Mouse (Mus musculus): ENCODE results near the gene Glb1l2. TPM values are rescaled to one million over a fixed set of nuclear protein-coding genes. Genes with fewer than 3 reads are reported as not detected.

The Glb1l2 gene
- polyA plus RNA-seq (2015; fragmentation: Illumina TruSeq; extraction: RNeasy Lipid Tissue Mini Kit (QIAGEN cat#74804); ENCODE audit: low read depth, low replicate concordance) = 0.70 TPM

DNA sequence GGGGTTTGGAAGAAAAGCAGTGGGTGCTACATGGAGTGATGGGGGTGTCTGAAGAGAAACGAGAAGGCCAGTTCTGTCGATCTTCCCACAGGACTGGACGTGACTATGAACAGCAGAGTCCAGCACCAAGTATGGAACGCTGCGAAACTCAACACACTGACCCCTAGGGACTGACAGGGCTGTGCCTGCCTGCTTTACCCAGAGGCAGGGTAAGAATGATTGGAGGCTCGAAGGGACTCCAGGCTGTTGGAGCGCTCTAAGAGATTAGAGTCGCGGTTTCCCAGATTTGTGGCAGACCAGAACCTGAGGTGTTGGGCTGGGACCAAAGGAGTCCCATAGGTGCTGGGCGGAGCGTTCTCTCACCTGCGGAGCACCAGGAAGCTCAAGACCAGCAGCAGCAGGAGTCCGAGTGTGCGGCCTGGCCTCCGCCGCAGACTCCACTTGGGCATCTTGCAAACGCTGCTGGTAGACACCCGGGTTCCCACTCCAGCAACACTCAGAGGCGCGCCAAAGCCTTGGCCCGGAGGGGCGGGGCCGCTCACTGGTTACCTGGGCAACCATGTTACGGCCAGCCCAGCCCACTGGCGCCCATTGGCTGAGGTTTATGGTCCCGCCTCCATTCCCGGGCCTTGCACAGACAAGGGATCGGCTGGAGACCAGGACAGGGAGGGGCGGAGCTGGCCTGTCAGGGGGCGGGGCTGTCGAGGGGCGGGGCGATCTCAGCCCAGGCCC lies at the start of gene Glb1l2:
Gene Glb1l2, minus strand, starts transcription at position 534 of the 732 bp plus-strand sequence.

DNA sequence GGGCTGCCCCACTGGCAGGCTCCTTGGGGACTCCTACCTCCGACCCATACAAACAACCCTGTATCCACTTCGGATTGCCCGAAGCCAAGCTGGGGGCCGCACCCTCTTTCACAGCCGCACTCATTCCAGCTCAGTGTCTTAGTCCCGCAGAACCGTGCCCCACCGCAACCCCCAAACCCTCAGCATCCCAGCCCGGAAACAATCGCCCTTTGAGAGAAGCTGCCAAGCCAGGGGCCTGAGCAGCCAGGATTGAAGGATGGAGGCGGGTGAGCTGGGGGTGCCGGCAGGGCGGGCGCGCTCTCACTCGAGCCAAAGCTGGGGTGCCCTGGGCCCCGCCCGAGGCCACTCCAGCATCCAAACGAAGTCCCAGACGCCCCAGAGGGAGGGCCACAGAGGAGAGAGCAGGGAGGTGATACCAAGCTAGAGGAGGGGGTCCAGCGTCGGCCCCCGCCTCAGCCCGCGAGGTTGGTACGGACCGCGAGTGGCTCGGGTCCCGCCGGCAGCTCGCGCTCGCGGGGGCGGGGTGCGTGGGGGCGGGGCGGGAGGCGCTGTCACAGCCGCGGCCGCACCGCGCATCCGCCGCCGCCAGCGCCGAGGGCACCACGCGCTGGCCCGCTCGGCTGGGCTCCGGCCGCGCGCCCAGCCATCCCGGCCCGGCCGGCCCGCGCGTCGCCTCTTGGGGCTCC lies 72.9 kb downstream of the Glb1l2 start, which contains the start of gene B3gat1:
Gene B3gat1, plus strand, starts transcription at position 523 of the 686 bp plus-strand sequence.

Other genes starting within 250 kb of the Glb1l2 start
- 132 TPM for gene B3gat1, start 72.7 kb downstream of the Glb1l2 start, polyA plus RNA-seq (2015; fragmentation: Illumina TruSeq; extraction: RNeasy Lipid Tissue Mini Kit (QIAGEN cat#74804); ENCODE audit: low read depth, low replicate concordance)
- gene Glb1l3, start 54.4 kb upstream of the Glb1l2 start, polyA plus RNA-seq (2015; fragmentation: Illumina TruSeq; extraction: RNeasy Lipid Tissue Mini Kit (QIAGEN cat#74804); ENCODE audit: low read depth, low replicate concordance) = not detected
- not detected for gene Gm1110, start 116.6 kb upstream of the Glb1l2 start, polyA plus RNA-seq (2015; fragmentation: Illumina TruSeq; extraction: RNeasy Lipid Tissue Mini Kit (QIAGEN cat#74804); ENCODE audit: low read depth, low replicate concordance)
- gene Acad8, start 193.1 kb upstream of the Glb1l2 start, polyA plus RNA-seq (2015; fragmentation: Illumina TruSeq; extraction: RNeasy Lipid Tissue Mini Kit (QIAGEN cat#74804); ENCODE audit: low read depth, low replicate concordance) = 29.4 TPM
- 118 TPM for gene Thyn1, start 193.2 kb upstream of the Glb1l2 start, polyA plus RNA-seq (2015; fragmentation: Illumina TruSeq; extraction: RNeasy Lipid Tissue Mini Kit (QIAGEN cat#74804); ENCODE audit: low read depth, low replicate concordance)
- gene Vps26b, start 223.6 kb upstream of the Glb1l2 start, polyA plus RNA-seq (2015; fragmentation: Illumina TruSeq; extraction: RNeasy Lipid Tissue Mini Kit (QIAGEN cat#74804); ENCODE audit: low read depth, low replicate concordance) = 78.6 TPM
- gene Ncapd3, start 223.7 kb upstream of the Glb1l2 start, polyA plus RNA-seq (2015; fragmentation: Illumina TruSeq; extraction: RNeasy Lipid Tissue Mini Kit (QIAGEN cat#74804); ENCODE audit: low read depth, low replicate concordance) = 19.8 TPM